Mouse (Mus musculus): Measurements from ENCODE around the gene Themis. TPM values are rescaled to one million over a fixed set of nuclear protein-coding genes. Genes with fewer than 3 reads are reported as not detected.
A peak's percentile ranks its signal among the peaks of the same experiment; 100 is the strongest.

Gene Themis
- 0.55 TPM in 1 of 2 replicates, not detected in the other for total RNA-seq (2017)

DNA sequence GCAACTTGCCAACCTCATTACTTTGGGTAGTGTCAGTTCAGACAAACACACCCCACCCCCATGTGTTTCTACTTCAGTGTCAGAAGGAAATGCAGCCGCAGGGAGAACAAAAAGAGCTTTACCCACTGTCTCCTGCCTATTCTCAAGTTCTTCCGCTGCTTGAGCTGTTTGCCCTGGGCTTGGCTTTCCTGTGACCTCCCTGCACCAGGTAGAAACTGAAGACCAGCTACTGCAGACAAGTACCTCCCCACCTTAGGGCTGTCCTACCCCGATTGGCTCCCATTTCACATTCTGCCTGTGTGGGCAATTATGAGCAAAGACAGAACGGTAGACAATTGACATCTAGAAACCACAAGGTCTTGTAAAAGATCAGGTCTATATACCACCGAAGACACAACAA is at the start of gene Themis:
Gene Themis (plus strand): TSS at position 100 of the 400 bp plus-strand sequence.
- ATAC-seq (replicated peaks; ENCODE audit: low read depth, poor library complexity, severe bottlenecking), result no peak

DNA sequence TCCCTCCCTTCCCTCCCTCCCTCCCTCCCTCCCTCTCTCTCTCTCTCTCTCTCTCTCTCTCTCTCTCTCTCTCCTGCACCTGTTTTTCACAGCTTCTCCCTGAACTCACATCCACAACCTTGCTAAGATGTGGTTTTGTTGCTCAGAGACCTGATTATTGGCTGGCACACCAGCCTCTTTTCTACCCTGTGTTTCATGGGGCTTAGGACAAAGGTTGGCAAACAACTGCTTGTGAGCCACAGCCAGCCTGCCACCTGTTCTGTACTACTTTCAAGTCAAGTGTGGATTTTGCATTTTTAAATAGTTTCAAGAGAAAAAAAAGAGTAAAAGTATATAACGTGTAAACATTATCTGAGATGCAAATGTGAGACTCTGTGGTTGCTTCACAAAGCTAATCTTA is 48.7 kb upstream of the Themis start:
- ATAC-seq (replicated peaks; ENCODE audit: low read depth, poor library complexity, severe bottlenecking), result no peak

DNA sequence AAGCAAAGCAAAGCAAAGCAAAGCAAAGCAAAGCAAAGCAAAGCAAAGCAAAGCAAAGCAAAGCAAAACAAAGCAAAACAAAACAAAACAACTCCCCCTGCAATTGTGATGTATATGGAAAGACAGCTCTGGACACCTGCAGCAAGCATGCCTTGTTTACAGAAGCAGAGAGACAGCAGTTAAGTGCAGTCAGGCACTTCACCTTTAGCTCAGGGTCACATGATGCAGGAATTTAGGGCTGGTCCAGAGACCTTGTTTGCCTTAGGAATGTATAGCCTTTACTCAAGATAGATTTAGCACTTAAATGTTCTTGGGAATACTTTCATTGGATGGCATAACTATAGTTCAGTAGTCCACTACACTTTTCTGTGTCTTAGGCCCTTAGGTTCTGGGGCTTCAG is 32.1 kb upstream of the Themis start:
- ATAC-seq (replicated peaks; ENCODE audit: low read depth, poor library complexity, severe bottlenecking), result no peak

DNA sequence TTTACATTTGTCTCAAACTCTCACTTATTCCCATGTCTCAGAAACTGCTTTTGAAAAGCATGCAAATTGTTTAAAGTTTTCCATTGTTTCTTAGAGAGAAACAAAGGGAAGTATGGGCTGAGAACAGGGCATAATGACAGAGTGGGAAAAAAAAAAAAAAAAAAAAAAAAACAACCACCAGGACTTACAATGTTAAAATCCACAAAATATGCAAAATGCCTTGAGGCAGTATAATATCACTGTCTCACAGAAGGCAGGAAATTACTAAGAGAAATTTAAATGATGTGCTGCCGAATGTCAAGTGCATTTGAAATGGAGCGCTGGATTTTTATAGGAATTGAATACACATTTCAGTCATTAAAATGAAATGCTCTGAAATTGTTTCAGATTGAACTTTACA is 26.3 kb upstream of the Themis start:
- no peak for ATAC-seq (replicated peaks; ENCODE audit: low read depth, poor library complexity, severe bottlenecking)

DNA sequence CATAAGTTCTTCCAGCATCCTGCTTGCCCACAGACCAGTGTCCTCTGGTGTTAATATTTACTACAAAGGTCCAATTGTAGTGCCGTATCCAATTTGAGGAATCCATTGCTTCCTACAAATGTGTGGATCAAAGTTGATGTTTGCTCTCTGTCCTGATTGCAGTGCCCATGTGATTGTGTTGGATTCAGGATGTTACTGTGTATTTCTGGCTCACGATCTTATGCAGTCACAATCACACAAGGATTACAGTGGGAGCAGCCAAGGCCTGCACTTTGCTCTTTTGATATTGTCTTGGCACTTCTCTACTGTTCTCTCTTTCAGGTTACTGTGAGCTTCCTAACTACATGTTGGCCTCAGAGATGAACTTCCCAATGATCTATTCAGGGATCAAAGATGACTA is 20.3 kb upstream of the Themis start:
- no peak for ATAC-seq (replicated peaks; ENCODE audit: low read depth, poor library complexity, severe bottlenecking)

DNA sequence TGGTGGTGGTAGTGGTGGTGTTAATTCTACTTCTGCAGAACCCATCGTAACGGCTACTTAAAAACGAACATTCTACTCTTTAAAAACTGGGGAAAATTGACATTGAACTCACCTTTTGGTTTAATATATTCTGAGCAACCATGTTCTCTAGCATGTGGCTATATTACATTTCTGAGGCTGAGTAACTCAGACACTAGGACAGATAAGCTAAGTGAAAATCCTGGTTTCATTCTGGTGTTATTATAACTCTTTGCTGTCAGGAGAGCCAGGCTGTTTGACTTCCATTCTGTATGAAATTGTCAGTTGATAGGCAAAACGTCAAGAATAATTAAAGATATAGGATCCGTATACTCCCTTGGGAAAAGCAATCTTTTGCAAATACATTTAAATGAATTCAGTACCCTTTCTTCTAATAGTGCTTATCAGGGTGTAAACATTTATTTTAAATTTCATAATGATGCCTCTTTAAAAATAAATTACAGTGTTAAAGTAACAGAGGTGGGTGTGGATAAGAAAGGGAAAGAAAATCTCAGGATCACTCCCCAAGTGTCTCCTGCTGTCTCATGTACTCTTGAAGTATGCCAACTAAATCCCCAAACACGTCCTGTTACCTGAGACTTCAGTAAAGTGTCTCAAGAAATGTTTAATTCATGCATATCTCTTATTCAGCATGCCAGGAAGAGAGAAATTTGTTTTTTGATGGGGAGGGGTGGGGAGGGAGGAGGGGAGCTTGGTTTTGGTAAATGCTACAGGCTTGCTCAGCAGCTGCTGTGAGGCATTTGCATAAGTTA is 18.9 kb upstream of the Themis start:
- ATAC-seq (replicated peaks; ENCODE audit: low read depth, poor library complexity, severe bottlenecking), result no peak

DNA sequence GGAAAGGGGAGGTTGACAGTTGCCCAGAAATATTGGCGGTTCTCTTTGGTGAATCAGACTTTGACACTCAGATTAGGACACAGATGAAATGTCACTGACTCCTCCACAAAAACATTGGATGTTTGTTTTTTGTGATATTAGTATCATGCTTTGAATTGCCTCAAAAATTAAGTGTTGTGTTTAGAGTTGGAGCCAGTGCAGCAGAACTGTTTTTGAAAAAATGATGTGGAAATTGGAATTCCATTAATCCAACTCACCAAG is 18.3 kb upstream of the Themis start:
- no peak for ATAC-seq (replicated peaks; ENCODE audit: low read depth, poor library complexity, severe bottlenecking)

DNA sequence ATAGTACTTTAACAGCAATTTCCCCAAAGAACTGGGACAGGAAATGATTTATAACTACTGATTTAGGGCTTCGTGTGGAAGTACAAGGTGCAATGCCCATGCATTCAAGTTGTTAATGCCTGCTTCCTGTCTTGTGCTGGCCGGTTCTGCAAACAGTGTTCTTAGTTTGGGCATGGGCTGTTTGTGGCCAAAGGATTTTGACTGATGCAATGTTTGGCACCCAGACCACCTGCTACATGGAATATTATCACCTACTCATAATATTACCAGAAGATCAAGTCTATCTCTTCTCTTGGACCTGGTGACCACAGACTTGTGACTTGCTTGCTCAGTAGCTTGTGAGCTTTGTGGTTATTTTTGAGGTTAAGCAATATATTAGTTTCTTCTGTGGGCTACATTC is 16.2 kb upstream of the Themis start:
- ATAC-seq (replicated peaks; ENCODE audit: low read depth, poor library complexity, severe bottlenecking), result peak; percentile 47

DNA sequence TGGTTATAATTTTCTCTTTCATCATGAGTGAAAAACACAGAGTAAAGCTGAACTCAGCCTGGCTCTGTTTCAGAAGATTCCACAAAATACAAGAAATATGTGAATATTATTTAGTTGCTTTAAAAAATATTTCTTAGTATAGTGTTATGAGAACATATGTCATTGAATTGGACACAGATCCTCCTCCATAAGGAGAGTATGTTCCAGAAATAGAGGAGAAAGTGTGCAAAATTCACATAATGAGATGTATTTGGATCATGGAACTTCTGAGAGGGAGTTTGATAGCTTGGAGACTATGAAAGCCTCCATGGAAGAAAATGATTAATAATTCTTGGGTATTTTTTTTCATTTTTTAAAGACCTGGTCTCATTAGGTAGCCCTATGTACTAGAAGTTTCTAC is 13.4 kb upstream of the Themis start:
- ATAC-seq (replicated peaks; ENCODE audit: low read depth, poor library complexity, severe bottlenecking), result no peak

DNA sequence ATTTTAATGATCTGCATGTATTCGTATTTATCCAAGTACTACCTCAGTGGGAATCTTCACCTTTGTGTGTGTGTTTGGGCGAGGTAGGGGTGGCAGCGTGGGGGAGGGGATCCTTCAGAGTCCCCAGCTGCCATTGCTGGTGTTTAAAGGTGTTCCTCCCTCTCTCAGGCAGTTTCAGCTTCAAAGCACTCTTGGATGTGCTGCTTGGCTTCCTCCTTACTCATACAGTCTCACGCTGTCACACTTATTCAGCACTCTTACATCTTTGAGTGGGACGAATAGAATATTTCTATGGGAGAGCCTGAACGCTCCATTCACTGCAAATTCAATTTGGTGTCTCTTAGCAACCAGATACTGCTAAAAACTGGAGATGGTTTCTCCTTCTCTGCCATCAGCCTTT is 3.0 kb upstream of the Themis start:
- ATAC-seq (replicated peaks; ENCODE audit: low read depth, poor library complexity, severe bottlenecking), result no peak

DNA sequence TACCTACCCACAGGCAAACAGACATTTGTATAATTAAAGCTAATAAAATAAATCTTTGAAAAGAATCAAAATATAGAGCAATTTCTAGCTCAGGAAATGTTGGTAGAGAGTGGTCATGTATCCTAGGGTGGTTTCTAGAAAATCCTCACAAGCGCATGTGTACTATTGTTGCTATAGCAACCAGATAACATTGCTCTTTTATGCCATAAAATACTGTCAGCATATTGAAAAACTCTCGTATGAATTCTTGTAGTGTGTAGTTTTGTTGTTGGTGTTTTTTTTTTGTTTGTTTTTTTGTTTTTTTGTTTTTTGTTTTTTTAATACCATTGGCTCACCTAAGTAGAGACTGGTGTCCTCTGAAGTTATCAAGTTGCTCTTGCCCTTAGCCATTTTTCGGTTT is 5.8 kb downstream of the Themis start:
- ATAC-seq (replicated peaks; ENCODE audit: low read depth, poor library complexity, severe bottlenecking), result no peak

DNA sequence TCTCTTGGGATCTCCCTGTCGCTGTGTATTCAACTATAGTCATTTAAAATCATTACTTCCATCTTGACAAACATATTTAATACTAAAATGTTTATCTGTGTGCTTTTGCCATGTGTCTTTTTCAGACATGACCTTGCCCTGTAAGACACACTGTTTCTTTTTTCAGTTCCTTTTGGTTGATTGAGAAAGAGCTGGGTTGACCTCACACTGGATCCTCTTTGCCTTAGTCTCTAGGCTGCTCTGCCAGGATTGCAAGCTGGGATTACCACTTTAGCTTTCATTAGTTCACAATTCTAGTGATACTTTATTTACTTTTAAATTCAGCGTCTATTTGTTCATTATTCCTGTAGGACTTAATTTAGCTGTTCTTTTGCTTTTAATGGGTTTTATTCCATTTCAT is 7.2 kb downstream of the Themis start:
- ATAC-seq (replicated peaks; ENCODE audit: low read depth, poor library complexity, severe bottlenecking), result no peak

DNA sequence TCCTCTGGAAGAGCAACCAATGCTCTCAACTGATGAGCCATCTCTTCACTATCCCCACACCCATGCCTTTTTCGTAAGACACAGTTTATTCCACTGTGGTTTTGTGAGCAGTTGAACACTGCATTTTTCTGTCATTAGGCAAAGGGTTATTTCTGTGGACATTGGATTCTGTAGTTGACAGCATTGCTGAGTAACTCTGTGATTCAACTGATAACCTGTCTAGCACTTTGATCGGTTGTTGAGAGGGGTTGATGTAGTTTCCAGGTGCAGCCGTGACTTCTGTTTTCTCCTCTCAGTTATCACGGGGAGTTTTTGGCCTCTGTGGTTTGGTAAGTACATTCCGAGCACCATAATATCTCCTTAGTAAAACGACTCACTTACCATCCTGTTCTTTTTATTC is 26.8 kb downstream of the Themis start:
- ATAC-seq (replicated peaks; ENCODE audit: low read depth, poor library complexity, severe bottlenecking), result no peak

DNA sequence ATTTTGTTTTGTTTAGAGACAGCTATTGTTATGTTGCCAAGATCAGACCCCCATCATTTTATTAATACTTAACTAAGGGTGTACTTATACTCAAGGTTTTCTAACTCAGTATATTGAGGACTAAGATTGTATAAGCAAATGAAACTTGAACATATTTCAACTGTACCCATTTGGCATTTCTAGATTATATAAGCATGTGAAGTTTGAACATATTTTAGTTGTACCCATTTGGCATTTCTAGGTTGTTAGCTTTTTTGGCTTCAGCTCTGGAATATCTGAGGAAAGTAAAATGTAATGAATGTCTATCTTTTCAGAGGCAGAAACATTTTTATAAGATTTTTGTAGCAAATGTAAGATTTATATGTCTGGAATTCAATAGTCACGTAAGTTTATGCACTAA is 27.9 kb downstream of the Themis start:
- no peak for ATAC-seq (replicated peaks; ENCODE audit: low read depth, poor library complexity, severe bottlenecking)

DNA sequence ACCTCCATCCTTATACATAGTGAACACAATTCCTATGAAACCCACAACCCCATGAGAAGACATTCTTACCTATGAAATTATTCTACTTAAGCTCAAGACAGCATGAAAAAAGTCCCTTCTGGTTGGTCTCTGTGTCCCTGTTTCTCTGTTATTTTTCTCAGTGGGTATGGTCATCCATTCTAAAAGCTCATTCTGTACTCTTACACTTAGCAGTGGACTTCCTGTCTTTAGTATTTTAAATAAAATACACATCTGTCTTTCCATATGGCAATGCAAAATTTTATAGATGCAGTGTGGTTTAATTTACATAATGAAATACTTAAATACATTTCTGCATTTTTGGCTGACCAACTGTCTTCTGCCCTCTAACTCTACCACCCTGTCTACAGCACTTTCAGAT is 30.0 kb downstream of the Themis start:
- ATAC-seq (replicated peaks; ENCODE audit: low read depth, poor library complexity, severe bottlenecking), result no peak

DNA sequence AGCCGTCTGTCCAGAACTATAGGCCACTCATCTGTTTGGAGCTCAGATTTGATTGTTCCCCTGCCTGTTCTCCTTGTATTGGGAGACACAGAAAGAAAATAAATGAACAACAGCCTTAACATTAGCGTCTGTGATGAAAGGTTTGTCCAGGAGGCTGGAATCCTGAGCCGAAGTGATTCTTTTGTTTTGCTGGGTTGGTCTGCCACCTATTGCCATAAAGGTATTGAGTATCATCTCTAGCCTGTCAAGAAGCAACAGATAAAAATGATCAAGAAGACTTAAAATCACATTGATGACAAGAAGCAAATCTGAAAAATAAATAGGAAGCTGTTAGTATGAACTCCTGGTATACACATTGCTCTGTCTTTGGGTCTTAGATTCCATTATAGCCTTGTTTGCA is 53.7 kb downstream of the Themis start:
- no peak for ATAC-seq (replicated peaks; ENCODE audit: low read depth, poor library complexity, severe bottlenecking)

DNA sequence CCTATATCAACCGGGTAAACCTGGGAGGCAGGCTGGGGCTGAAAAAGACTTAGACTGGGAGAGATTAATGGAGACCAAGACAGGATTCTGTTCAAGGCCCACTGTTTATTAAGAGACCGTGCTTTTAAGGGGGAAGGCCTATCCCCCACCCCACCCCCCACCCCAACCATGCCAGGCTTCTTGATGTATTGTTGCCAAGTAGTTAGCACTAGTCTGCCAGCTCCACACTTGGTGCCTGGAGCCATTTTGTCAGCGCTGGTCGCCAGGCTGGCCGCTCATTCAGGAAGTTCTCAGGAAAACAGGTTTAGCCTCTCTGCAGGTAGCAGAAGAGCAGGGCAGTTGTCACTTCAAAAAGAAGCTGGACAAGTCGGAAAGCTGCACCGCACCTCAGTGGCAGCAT is 55.1 kb downstream of the Themis start:
- ATAC-seq (replicated peaks; ENCODE audit: low read depth, poor library complexity, severe bottlenecking), result no peak

DNA sequence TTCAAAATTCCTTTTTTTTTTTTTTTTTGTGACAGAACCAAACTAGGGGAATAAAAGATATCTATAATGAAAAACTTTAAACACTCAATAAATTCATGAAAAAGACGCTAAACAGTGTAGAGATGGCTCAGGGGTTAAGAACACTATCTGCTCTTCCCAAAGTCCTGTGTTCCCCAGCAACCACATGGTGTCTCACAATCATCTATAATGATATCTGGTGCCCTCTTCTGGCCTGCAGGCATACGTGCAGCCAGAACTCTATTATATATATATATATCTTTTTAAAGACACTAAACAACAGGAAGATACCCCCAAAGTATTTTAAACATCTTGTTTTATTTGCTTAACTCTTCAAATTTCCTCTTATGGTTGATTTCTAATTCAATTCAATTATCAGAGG is 62.0 kb downstream of the Themis start:
- ATAC-seq (replicated peaks; ENCODE audit: low read depth, poor library complexity, severe bottlenecking), result peak; percentile 96

DNA sequence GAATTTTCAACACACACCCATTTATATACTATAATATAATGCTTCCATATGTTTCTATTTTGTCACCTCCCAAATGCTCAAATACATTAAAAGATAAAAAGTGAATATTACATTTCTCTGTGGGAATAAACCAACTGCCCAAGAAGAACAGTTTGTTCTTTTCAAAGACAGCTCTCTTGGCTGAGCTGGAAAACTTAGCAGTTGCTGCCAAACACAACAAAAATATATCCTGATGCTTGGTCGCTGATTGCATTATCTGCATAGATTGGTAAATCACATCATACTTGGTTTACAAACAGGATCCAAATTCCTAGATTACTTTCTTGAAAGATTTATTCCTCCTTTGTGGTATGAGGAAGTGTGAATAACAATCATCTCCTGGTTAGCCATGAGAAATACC is 69.8 kb downstream of the Themis start:
- no peak for ATAC-seq (replicated peaks; ENCODE audit: low read depth, poor library complexity, severe bottlenecking)

DNA sequence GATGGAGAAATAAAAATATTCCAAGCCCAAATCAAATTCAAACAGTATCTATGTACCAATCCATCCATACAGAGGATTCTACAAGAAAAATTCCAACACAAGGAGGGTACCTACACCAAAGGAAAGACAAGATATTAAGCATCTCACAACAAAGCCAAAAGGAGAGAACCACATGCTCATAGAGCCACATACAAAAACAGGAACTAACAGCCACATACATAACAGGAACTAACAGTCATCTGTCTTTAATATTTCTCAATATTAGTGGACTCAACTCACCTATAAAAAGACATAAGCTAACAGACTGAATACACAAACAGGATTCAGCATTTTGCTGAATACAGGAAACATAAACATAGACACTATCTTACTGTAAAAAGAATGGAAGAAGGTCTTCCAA is 78.3 kb downstream of the Themis start:
- 0 out of 2 replicates have a peak, but pooled peaks have one; percentile 52 for ATAC-seq (replicated peaks; ENCODE audit: low read depth, poor library complexity, severe bottlenecking)

DNA sequence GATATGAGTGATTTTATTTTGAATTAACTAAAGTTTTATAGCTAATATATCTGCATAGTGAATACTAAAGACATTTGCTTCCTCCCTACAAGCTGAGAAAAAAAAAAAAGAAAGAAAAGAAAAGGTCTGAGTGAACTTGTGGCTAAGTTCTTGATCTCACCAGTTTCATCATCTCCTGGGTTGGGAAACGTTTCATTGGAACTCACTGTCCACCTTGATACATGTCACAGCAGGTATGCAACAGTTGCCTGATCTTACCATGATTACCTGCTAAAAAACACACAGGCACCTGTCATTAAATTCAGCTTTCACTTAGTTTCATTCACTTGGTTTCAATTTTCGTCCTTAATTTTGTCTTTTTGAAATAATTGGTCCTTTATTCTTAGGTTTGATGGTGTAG is 85.2 kb downstream of the Themis start:
- ATAC-seq (replicated peaks; ENCODE audit: low read depth, poor library complexity, severe bottlenecking), result no peak

DNA sequence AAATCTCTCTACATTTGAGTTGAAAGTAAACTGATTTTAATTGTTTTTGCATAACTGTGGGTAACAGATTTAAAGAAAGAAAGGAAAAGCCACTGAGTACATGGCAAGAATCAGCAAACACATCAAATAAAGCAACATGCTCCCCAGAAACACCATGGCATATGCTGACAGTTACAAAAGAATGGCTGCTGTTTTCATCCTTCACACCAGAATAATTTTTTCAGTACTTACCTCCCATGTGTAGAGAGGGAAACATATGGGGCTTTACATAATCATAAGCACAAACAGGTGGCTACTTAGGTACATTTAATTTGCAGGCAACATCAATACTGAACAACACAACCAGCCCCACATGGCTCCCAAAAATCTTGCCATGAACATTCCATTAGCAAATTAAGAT is 86.8 kb downstream of the Themis start:
- no peak for ATAC-seq (replicated peaks; ENCODE audit: low read depth, poor library complexity, severe bottlenecking)

All from common myeloid progenitor, adult 5-6 weeks (primary cell).